Mouse (Mus musculus): ENCODE measurements around the gene Gsto1. TPM values are rescaled to one million over a fixed set of nuclear protein-coding genes. Genes with fewer than 3 reads are reported as not detected.

Gene Gsto1
- polyA plus RNA-seq, 1 experiment from 2014 or later: 117 TPM

DNA sequence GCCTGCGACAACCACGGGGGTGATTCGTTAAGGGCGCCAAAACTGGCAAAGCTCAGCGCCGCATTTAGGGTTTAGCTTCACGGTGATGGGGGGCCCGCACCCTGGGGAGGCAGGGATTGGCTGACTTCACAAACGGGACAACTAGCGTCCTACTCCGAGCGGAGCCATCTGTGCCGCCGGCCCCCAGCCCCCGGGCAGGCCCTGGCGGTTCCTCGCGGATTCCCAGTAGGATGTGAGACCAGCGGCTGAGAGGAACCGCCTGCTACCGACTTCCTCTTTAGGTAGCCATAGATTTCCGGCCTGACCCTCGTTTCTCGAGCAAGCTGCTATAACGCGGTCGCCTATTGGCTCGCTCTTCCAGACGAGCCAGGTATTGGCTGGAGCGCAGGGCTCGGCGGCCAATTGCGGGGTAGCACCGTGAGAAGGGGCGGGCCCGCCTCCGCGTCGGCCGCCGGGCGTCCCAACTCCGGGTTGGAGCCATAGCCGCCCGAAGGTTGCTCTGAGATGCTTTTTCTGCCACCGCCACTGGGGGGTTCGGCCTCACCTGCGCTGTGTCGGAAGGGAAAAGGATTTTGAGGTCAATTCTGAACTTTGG lies 10.7 kb downstream of the Gsto1 start, which contains the start of gene Gsto2:
Gsto2 (plus strand) TSS at position 182 of the 595 bp plus-strand sequence.
- H3K4me1 ChIP-seq (ENCODE audit: control insufficient read depth, insufficient read depth, low read length): no peaks in the 10 kb centered on the region
- no peaks in the 10 kb centered on the region for H3K9me3 ChIP-seq (ENCODE audit: control insufficient read depth, low read length)
- H3K4me2 ChIP-seq (replicated peaks; ENCODE audit: low read depth, low read length): peak within 1 kb of the TSS; percentile 88
- H3K4me3 ChIP-seq (ENCODE audit: low read length): peak within 1 kb of the TSS; percentile 66
- under 1% methylated on average over 49 of the region's 49 CpGs for WGBS
- peaks cover 6% of the 10 kb centered on the region; the same call in 1 of the 2 replicates for H3K36me3 ChIP-seq (ENCODE audit: control insufficient read depth, insufficient read depth, low read length)
- peak; percentile 100 for ATAC-seq (ENCODE audit: low FRiP score, low TSS enrichment)
- H3K27me3 ChIP-seq (ENCODE audit: control insufficient read depth, insufficient read depth, low read length): no peaks in the 10 kb centered on the region
- peak within 1 kb of the TSS; percentile 83 for H3K27ac ChIP-seq (ENCODE audit: low read depth, low read length)
- peak within 1 kb of the TSS; percentile 83 for H3K9ac ChIP-seq (ENCODE audit: low read depth, low read length)

DNA sequence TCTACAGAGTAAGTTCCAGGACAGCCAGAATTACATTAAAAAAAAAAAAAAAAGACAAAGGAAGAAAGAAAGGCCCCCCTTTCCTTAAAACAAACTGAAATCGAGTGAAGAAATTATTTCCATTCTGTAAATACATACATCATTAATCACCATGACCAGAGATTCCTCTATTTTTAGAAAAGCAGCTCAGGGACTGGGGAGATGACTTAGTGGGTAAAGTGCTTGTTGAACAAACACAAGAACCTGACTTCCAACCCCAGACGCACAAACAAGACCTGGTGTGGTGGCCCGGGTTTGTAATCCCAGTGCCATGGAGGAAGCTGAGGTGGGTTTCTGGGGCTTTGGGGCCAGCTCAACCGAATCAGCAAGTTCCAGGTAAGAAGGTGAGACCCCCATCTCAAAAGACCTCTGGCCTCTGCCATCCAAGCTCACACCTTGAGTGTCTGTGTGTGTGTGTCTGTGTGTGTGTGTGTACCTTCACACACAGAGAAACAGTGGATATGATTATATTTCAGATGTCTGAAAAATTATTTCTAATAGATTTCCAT lies 12.9 kb downstream of the Gsto1 start:
- no peak overlapping the region for H3K9ac ChIP-seq (ENCODE audit: low read depth, low read length)
- H3K4me2 ChIP-seq (replicated peaks; ENCODE audit: low read depth, low read length): no peak overlapping the region
- H3K9me3 ChIP-seq (ENCODE audit: control insufficient read depth, low read length): no peaks in the 10 kb centered on the region
- H3K27me3 ChIP-seq (ENCODE audit: control insufficient read depth, insufficient read depth, low read length): no peaks in the 10 kb centered on the region
- no peak overlapping the region for H3K27ac ChIP-seq (ENCODE audit: low read depth, low read length)
- H3K36me3 ChIP-seq (ENCODE audit: control insufficient read depth, insufficient read depth, low read length): no peaks in the 10 kb centered on the region; the same call in 1 of the 2 replicates
- WGBS: 69% methylated on average over 4 of the region's 4 CpGs
- no peak for ATAC-seq (ENCODE audit: low FRiP score, low TSS enrichment)
- H3K4me1 ChIP-seq (ENCODE audit: control insufficient read depth, insufficient read depth, low read length): no peaks in the 10 kb centered on the region
- no peak overlapping the region for H3K4me3 ChIP-seq (ENCODE audit: low read length)

DNA sequence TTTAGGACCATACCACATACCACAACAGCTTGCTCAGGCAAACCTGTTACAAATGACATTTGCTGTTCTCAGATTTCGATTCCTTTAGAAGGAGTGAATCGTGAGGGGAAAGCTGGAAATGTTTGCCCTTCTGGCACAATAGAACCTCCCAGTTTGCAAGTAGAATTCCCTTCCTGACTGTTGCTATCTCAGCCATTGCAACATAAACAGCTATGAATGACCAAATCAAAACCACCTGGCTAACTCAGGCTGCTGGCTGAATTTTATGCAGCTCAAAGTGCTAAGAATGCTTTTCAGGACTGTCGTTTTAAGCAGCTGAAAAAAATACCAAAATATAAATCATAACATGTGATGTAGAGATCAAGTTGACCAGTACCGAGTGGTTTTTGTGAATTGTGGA lies 14.2 kb downstream of the Gsto1 start:
- H3K27ac ChIP-seq (ENCODE audit: low read depth, low read length): no peak overlapping the region
- no peak for ATAC-seq (ENCODE audit: low FRiP score, low TSS enrichment)
- 54% methylated on average over 4 of the region's 4 CpGs for WGBS

DNA sequence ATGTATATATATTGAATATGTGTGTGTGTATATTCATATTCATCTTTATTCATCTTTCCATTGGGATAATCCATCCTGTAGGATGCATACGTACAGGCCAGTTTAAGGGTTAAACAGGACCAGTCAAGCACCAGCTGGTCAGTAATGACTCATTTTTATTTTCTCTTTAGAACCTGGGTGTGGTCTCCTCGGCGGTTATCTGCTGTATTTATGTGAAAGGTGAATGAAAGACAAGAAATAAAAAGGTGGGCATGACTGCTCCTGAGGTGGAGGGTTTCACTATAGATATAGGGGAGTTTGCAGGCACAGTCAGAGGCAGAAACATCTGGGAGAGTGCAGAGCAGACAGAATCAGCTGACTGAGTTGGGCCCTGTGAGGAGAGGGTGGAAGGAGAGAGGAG lies 14.7 kb downstream of the Gsto1 start:
- Histone ChIP-seq H3K27me3 (ENCODE audit: control insufficient read depth, insufficient read depth, low read length) (no peaks in the 10 kb centered on the region), H3K9ac (ENCODE audit: low read depth, low read length) (no peak overlapping the region), H3K4me1 (ENCODE audit: control insufficient read depth, insufficient read depth, low read length) (no peaks in the 10 kb centered on the region), H3K27ac (ENCODE audit: low read depth, low read length) (no peak overlapping the region), H3K4me3 (ENCODE audit: low read length) (no peak overlapping the region), H3K4me2 (replicated peaks; ENCODE audit: low read depth, low read length) (no peak overlapping the region), H3K9me3 (ENCODE audit: control insufficient read depth, low read length) (no peaks in the 10 kb centered on the region), H3K36me3 (ENCODE audit: control insufficient read depth, insufficient read depth, low read length) (no peaks in the 10 kb centered on the region; the same call in 1 of the 2 replicates)
- no peak for ATAC-seq (ENCODE audit: low FRiP score, low TSS enrichment)
- 32% methylated on average over 3 of the region's 3 CpGs for WGBS

More for the DNA sequence above, 14.2 kb downstream of the Gsto1 start:
- Histone ChIP-seq H3K27me3 (ENCODE audit: control insufficient read depth, insufficient read depth, low read length) (no peaks in the 10 kb centered on the region), H3K9me3 (ENCODE audit: control insufficient read depth, low read length) (no peaks in the 10 kb centered on the region), H3K4me3 (ENCODE audit: low read length) (no peak overlapping the region), H3K36me3 (ENCODE audit: control insufficient read depth, insufficient read depth, low read length) (no peaks in the 10 kb centered on the region; the same call in 1 of the 2 replicates), H3K4me1 (ENCODE audit: control insufficient read depth, insufficient read depth, low read length) (no peaks in the 10 kb centered on the region), H3K9ac (ENCODE audit: low read depth, low read length) (no peak overlapping the region), H3K4me2 (replicated peaks; ENCODE audit: low read depth, low read length) (no peak overlapping the region)

DNA sequence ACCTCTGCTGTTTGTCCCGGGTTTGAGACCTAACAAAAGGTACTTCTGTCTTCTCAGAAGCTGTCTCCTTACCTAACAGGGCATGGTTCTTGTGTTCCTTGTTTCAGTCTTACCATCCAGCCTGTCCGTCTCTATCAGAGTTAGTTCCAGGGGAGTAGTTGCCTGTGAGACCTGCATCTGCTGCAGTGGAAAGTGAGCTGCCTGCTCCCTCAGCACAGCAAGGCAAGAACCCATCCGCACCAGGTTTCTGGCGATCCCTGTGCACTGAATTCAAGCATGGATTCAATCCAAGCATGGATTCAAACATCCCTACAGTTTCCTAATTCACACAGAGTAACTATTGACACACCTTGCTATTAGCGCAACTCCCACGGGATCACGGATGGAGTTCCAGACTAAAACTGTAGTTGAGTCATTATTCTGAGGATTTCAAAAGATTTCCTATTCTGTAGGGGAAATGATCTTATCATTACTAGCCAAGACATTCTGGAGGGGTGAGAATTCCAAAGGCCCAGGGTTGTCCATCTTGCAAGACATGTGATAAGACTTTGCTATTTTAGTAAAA lies 15.4 kb downstream of the Gsto1 start:
- Histone ChIP-seq H3K4me2 (replicated peaks; ENCODE audit: low read depth, low read length) (no peak overlapping the region), H3K9ac (ENCODE audit: low read depth, low read length) (no peak overlapping the region), H3K4me1 (ENCODE audit: control insufficient read depth, insufficient read depth, low read length) (no peaks in the 10 kb centered on the region), H3K4me3 (ENCODE audit: low read length) (no peak overlapping the region), H3K36me3 (ENCODE audit: control insufficient read depth, insufficient read depth, low read length) (no peaks in the 10 kb centered on the region), H3K27ac (ENCODE audit: low read depth, low read length) (no peak overlapping the region), H3K9me3 (ENCODE audit: control insufficient read depth, low read length) (no peaks in the 10 kb centered on the region), H3K27me3 (ENCODE audit: control insufficient read depth, insufficient read depth, low read length) (no peaks in the 10 kb centered on the region)
- 71% methylated on average over 7 of the region's 7 CpGs for WGBS
- no peak for ATAC-seq (ENCODE audit: low FRiP score, low TSS enrichment)

DNA sequence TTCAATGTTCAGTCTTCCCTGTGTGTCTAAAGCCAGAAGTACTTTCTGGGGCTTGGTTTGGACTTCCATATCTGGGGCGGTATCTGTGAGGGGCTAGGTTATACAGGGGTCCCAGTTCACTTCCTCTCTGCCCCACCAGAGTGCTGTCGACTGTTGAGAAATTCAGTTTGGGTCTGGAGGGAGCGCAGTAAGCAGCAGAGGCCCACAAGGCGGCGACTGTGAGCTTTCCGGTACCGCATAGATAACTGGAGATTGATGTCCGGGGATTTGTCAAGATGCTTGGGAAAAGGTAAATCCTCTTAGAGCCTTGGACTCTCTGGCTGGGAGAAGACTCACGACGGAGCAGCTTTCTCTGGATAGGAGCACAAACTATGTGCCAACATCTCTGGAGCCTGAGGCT lies 16.7 kb downstream of the Gsto1 start:
- WGBS: 39% methylated on average over 10 of the region's 10 CpGs
- Histone ChIP-seq H3K9me3 (ENCODE audit: control insufficient read depth, low read length) (no peaks in the 10 kb centered on the region), H3K27ac (ENCODE audit: low read depth, low read length) (no peak overlapping the region), H3K4me3 (ENCODE audit: low read length) (no peak overlapping the region), H3K27me3 (ENCODE audit: control insufficient read depth, insufficient read depth, low read length) (no peaks in the 10 kb centered on the region; the same call in 1 of the 2 replicates), H3K4me1 (ENCODE audit: control insufficient read depth, insufficient read depth, low read length) (no peaks in the 10 kb centered on the region), H3K36me3 (ENCODE audit: control insufficient read depth, insufficient read depth, low read length) (no peaks in the 10 kb centered on the region), H3K9ac (ENCODE audit: low read depth, low read length) (no peak overlapping the region), H3K4me2 (replicated peaks; ENCODE audit: low read depth, low read length) (no peak overlapping the region)
- no peak for ATAC-seq (ENCODE audit: low FRiP score, low TSS enrichment)

DNA sequence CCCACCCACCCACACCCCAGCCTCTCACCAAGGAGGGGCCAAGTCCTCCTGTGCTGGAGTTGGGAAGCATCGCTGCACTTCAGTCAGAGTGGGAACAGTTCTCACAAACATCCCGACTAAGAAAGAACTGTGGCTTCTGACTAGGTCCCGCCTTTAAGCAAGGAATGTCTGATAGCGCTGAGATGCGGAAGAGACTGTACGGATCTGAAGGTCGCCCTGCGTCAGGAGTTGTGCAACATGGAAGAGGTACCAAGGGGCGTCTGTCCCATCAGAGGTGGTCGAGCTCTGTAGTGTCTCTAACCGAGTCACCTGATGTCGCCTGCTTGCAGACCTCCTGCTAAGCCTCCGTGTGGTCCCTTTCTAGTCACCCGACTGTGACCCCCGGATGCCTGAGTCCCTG lies 21.5 kb downstream of the Gsto1 start:
- H3K27ac ChIP-seq (ENCODE audit: low read depth, low read length): no peak overlapping the region
- 77% methylated on average over 15 of the region's 15 CpGs for WGBS

DNA sequence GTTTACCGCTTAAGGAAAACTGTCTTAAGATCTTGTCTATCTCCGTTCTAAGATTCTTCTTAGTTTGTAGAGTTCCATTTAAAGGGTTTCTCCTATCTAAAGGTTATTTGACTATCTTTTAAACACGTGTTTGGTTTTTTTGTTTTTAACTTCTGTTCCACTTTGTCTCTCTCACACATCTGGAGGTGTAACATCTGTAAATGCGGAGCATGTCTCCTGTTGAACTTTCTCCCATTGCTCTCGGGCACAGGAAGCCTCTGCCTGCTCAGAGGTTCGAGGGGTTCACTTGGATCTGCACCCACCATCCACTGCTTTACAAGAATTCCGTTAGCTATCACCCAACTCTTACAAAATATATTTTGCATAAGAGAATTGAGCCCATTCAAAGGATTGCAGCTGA lies 26.8 kb downstream of the Gsto1 start:
- Histone ChIP-seq H3K9me3 (ENCODE audit: control insufficient read depth, low read length) (no peaks in the 10 kb centered on the region), H3K27me3 (ENCODE audit: control insufficient read depth, insufficient read depth, low read length) (no peaks in the 10 kb centered on the region), H3K4me1 (ENCODE audit: control insufficient read depth, insufficient read depth, low read length) (peaks cover 9% of the 10 kb centered on the region; the same call in 1 of the 2 replicates), H3K36me3 (ENCODE audit: control insufficient read depth, insufficient read depth, low read length) (no peaks in the 10 kb centered on the region), H3K9ac (ENCODE audit: low read depth, low read length) (no peak overlapping the region), H3K4me2 (replicated peaks; ENCODE audit: low read depth, low read length) (no peak overlapping the region), H3K4me3 (ENCODE audit: low read length) (no peak overlapping the region), H3K27ac (ENCODE audit: low read depth, low read length) (no peak overlapping the region)
- WGBS: 86% methylated on average over 7 of the region's 7 CpGs
- ATAC-seq (ENCODE audit: low FRiP score, low TSS enrichment): no peak

More for the DNA sequence above, 21.5 kb downstream of the Gsto1 start:
- no peak overlapping the region for H3K9ac ChIP-seq (ENCODE audit: low read depth, low read length)
- H3K36me3 ChIP-seq (ENCODE audit: control insufficient read depth, insufficient read depth, low read length): no peaks in the 10 kb centered on the region
- ATAC-seq (ENCODE audit: low FRiP score, low TSS enrichment): 0 out of 2 replicates have a peak, but pooled peaks have one; percentile 35
- H3K4me3 ChIP-seq (ENCODE audit: low read length): no peak overlapping the region
- no peaks in the 10 kb centered on the region for H3K4me1 ChIP-seq (ENCODE audit: control insufficient read depth, insufficient read depth, low read length)
- no peaks in the 10 kb centered on the region; the same call in 1 of the 2 replicates for H3K27me3 ChIP-seq (ENCODE audit: control insufficient read depth, insufficient read depth, low read length)
- no peak overlapping the region for H3K4me2 ChIP-seq (replicated peaks; ENCODE audit: low read depth, low read length)
- H3K9me3 ChIP-seq (ENCODE audit: control insufficient read depth, low read length): no peaks in the 10 kb centered on the region
